Mouse (Mus musculus) embryonic fibroblast, embryonic 13.5 days (primary cell): Measurements from ENCODE around the gene Dgcr2.

Experiments used
- CTCF ChIP-seq: IDR thresholded peaks from 2 replicates; pipeline ENCODE4 v1.5.1; 2011; ENCODE audit warnings: mild to moderate bottlenecking, control low read depth, low read length, moderate library complexity, borderline replicate concordance; ENCODE audit not compliant: insufficient read depth
- POLR2A ChIP-seq: IDR thresholded peaks from 2 replicates; pipeline ENCODE4 v1.6.1; 2011; ENCODE audit warnings: low read depth, mild to moderate bottlenecking, control low read depth, low read length, moderate library complexity

GRCm38 (mm10) chr16:17801777-17802455 lies 96.4 kb downstream of the Dgcr2 start:
- TF ChIP-seq CTCF = no peak
- no peak for TF ChIP-seq POLR2A
